Mouse (Mus musculus) hematopoietic stem cell, adult 5-6 weeks (primary cell): ENCODE results near the gene Bag2. TPM values are rescaled to one million over a fixed set of nuclear protein-coding genes. Genes with fewer than 3 reads are reported as not detected.
A peak's percentile ranks its signal among the peaks of the same experiment; 100 is the strongest.

Source experiments
- ATAC-seq, 2 experiments: fragments of 125-278 bp in 1 of 2; replicated peaks in 1 of 2; 2 replicates each; pipeline ENCODE4 v1.8.0; 2016 to 2017; ENCODE audit warnings: inconsistent platforms in 2 of 2, mild to moderate bottlenecking in 2 of 2, moderate number of reproducible peaks in 2 of 2, low read depth in 1 of 2, moderate TSS enrichment in 1 of 2; ENCODE audit not compliant: low FRiP score in 2 of 2, poor library complexity in 2 of 2, severe bottlenecking in 2 of 2, insufficient read depth in 1 of 2, low TSS enrichment in 1 of 2
- total RNA-seq: library from RNA; stranded (forward); fragments of 172-1452, 232-1000 nt; gene quantifications from 2 replicates; pipeline ENCODE4 v1.2.3, GENCODE M21; 2017

Bag2 gene
- 24.3 and 37.5 TPM in 2 replicates for total RNA-seq

GRCm38 (mm10) chr1:33757491-33758041 is at the start of gene Bag2:
Bag2 (minus strand) TSS chr1:33757795.
- ATAC-seq, result peak; percentile 61 to 65

DNA sequence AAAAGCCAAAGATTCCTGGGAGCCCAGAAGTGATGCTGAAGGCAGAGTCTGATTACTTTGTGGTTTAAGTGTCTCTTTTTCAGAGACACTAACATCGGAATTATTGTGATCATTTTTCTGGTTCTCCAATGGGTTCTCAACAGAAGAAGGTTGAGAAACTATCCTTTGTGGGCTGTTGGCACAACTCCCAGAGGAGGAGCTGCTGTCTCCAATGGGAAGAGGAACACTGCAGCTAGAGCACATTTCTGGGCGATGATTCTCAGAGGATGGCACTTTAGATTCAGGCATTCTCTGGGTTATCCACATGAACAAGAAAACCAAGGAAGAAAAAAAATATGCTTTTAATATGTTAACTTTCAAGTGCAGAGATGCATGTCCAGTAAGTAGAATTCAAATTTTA is 45.7 kb upstream of the Bag2 start:
- no peak for ATAC-seq

- no peak for ATAC-seq
Measured at GRCm38 (mm10) chr1:33799620-33800019, 42.0 kb upstream of the Bag2 start.

GRCm38 (mm10) chr1:33788493-33788892 is 30.9 kb upstream of the Bag2 start:
- ATAC-seq, result 0 out of 4 replicates have a peak, but pooled peaks of 1 of the 2 experiments have one; percentile 7

DNA sequence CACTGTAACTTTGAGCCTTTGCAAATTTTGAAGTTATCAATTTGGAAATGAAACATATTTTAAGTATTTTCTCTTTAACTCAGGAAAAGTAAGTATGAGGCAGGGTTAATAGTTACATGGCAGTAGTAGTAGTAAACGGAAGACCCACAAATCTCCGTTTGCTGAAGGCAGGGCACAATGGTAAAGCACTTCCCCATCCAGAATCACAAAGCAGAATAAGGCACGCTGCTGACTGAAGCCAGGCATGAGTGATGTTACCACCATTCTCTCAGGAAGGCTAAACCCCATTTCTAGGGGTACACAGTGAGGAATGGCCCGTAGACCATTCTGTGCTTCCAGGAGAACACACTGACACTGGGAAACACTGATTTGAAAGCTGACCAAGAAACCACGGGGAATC is 30.5 kb upstream of the Bag2 start:
- ATAC-seq, result peak; percentile 58 to 62; a peak in 2 of 4 replicates

DNA sequence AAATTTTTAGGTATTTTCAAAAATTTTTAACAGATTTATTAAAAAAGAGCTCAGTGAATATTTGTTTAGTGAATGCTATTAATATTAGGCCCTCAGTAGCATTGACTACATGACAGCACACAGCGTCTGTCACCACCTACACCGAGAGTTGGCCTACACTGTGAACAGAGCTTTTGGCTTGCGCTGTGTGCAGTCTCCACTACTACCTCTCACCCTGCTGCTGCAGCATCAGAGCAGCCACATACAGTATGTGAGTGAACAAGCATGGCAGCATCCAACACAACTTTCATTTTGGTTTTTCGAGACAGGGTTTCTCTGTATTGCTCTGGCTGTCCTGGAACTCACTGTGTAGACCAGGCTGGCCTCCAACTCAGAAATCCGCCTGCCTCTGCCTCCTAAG is 27.0 kb upstream of the Bag2 start:
- no peak for ATAC-seq

GRCm38 (mm10) chr1:33776175-33776611 is 18.6 kb upstream of the Bag2 start:
- ATAC-seq, result no peak

DNA sequence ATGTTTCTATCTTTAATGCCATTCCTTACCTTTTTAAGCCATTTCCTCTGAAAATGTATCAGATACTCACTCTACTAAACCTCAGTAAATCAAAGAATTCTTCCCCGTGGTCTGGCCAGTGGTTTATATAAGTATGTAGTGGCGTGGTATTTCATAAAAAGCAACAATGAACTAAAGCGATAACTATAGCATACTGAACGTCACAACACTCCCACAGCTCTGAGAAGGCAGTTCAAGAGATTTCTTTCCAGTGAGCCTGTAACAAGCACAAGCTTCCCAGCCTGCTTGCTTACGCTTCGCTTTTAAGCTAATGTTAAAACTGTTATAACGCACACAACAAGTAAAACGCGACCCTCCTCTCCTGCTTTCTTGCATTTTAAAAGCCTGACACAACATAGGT is 14.5 kb upstream of the Bag2 start:
- ATAC-seq, result no peak

DNA sequence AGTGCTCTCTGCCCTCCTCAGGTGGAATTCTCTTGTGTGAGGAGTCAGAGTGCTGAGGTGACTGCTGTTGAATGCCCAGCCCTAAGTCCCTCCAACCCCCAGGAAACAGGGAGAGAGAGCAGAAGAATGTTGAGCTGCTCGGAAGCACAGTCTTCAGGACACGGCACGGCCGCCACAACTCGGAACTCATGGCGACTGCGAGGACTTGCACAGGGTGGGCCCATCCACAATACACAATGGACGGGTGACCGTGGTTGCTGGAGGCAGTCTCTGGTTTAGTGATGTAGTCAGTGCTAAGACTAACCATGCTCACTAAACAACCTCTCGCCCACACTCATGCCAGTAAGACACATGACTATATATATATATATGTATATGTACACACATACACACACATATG is 14.0 kb upstream of the Bag2 start:
- no peak for ATAC-seq

GRCm38 (mm10) chr1:33768827-33769226 is 11.2 kb upstream of the Bag2 start:
- ATAC-seq, result peak; percentile 56 to 63

- no peak for ATAC-seq
Measured at GRCm38 (mm10) chr1:33768091-33768787, 10.6 kb upstream of the Bag2 start.

- ATAC-seq, result no peak
Measured at GRCm38 (mm10) chr1:33766520-33767508, 9.2 kb upstream of the Bag2 start.

DNA sequence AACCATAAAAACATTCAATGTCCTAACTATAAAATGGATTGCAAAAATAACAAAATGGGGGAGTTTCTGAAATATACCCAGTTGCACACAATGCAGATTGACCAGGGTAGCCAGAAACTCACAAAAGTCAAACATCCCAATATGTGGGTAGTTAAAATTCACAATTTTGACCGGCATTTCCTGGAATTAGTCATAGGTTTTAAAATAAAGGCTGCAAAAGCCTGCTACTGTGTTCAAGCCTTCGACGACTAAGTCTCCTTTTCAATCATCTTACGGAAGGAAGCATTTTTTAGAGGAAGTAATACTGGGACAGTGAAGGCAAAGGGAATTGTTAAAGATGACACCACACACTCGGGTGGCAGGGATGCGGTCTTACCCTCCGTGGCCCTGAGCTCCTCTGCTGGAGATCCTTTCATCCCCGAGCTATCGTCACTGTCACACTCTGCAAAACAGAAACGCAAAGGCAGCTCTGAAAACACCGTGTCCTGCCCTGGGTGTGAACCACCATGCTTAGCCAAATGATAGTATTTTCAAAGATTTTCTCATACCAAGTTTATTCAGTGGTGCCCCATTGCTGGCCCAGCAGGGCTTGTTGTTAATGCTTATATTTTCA is 8.0 kb upstream of the Bag2 start:
- no peak for ATAC-seq

DNA sequence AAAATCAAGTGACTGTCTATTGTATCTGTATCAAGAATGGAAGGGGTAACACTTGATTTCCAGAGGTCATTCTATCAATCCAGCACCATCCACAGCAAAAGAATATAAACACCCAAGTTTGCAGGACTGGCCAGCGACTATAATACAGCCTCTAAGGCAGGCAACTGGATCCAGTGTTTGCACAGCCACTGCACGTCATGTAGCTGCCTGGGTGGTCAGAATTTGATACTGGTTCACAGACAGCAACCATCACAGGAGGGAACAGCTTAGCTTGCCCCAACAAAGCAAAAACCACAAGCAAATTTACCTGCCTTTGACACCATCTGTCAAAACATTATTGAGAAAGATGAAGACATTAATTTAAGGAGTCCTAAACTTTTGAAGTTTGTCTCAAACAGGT is 6.2 kb upstream of the Bag2 start:
- no peak for ATAC-seq

DNA sequence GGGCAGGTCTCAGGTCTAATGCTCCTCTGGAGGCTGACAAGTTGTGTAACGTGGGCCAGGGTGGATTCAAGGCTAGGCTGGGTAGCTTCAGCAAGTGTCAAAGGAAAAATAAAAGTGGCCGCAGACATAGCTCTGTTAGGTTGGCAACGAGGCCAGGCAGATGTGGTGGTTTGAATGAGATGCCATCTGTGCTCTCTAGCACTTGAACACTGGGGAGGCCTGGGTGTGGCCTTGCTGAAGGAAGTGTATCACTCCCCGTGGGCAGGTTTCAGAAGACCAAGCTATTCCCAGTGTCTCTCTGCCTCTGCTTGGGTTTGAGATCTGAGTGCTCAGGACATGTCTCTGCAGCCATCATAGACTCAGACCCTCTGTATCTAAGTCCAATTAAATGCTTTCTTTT is 893 bp upstream of the Bag2 start:
- no peak for ATAC-seq

GRCm38 (mm10) chr1:33757033-33757413 is 572 bp downstream of the Bag2 start:
- ATAC-seq, result peak; percentile 14 to 29; a peak in 1 of 4 replicates

DNA sequence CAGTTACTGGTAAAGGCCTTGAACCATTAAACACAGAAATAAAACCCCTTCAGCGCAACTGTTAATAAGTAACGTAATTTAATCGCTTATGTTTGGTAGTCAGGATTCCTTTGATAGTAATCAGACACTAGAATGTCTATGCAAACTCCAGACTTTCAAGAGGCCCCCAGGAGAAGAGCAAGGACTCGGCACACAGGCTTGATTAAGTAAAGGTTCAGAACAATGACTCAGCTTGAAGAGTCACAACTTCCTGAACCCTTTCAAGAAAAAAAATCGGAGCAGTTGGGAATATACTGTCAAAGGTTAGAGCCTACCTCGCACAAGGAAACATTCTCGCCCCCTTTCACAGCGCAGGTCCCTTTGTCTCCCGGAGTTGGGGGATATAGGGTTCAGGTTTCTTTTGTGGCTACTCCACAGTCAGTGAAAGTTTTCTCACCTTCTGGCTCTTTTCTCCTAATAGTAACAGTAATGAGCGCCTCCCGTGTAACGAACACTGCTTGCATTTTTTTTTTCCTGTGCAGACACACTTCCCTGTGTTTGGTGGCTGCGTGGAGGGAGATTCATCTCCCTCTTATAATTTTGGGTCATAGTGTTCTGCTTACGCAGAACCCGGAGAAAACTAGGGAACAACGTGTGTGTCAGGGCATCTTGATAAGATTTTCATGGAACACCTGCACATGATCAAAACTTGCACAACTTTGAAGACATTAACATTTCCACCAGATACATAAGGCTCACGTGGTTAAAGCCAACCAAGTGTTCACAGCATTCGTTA is 1.1 kb downstream of the Bag2 start:
- ATAC-seq, result 0 out of 4 replicates have a peak, but pooled peaks of 1 of the 2 experiments have one; percentile 24
